Mouse (Mus musculus): ENCODE measurements around the gene Sp7. TPM values are rescaled to one million over a fixed set of nuclear protein-coding genes. Genes with fewer than 3 reads are reported as not detected.

Sp7 gene
- polyA plus RNA-seq, 2 experiments, result 11.7 to 22.5 TPM

GRCm38 (mm10) chr15:102362648-102363047, 4.3 kb downstream of the Sp7 start:
- DNase-seq (ENCODE audit: low spot score) (no peak), ATAC-seq (ENCODE audit: low FRiP score, low read depth) (peak; percentile 62)
- Histone ChIP-seq H3K9me3 (ENCODE audit: control insufficient read depth, low read length) (no peaks in the 10 kb centered on the region), H3K36me3 (ENCODE audit: control insufficient read depth, insufficient read depth, low read length) (no peaks in the 10 kb centered on the region), H3K27me3 (ENCODE audit: control insufficient read depth, insufficient read depth, low read length) (no peaks in the 10 kb centered on the region), H3K4me2 (replicated peaks; ENCODE audit: low read depth, low read length, severe bottlenecking) (peak overlapping the region; percentile 39), H3K27ac (replicated peaks; ENCODE audit: low read depth, low read length) (no peak overlapping the region; the same call in 1 of the 2 replicates), H3K4me3 (replicated peaks; ENCODE audit: low read length) (no peak overlapping the region), H3K4me1 (ENCODE audit: control insufficient read depth, insufficient read depth, low read length) (peaks cover 26% of the 10 kb centered on the region), H3K9ac (ENCODE audit: low read depth, low read length, severe bottlenecking) (peak overlapping the region; percentile 38; the same call in 1 of the 2 replicates)
- WGBS, result 15% methylated on average over 11 of the region's 14 CpGs
- no peak for TF ChIP-seq POLR2A (IDR thresholded peaks at IDR 0.05; ENCODE audit: borderline replicate concordance, extremely low read depth, insufficient read depth, insufficient read length)

DNA sequence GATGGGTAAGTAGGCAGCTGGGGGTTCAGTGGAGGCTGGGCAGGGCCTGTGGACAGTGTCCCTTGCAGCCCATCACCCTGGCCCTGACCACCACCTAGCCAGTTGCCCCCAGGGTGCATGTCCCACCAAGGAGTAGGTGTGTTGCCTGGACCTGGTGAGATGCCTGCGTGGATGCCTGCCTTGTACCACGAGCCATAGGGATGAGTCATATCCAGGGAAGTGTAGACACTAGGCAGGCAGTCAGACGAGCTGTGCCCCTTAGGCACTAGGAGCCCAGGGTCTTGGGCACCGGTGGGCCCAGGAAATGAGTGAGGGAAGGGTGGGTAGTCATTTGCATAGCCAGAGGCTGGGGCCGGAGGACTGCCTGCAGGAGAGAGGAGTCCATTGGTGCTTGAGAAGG, 8.1 kb downstream of the Sp7 start:
- Histone ChIP-seq H3K4me1 (ENCODE audit: control insufficient read depth, insufficient read depth, low read length) (peaks cover 38% of the 10 kb centered on the region), H3K9me3 (ENCODE audit: control insufficient read depth, low read length) (no peaks in the 10 kb centered on the region), H3K27ac (replicated peaks; ENCODE audit: low read depth, low read length) (no peak overlapping the region), H3K27me3 (ENCODE audit: control insufficient read depth, insufficient read depth, low read length) (no peaks in the 10 kb centered on the region), H3K9ac (ENCODE audit: low read depth, low read length, severe bottlenecking) (no peak overlapping the region), H3K4me2 (replicated peaks; ENCODE audit: low read depth, low read length, severe bottlenecking) (no peak overlapping the region), H3K36me3 (ENCODE audit: control insufficient read depth, insufficient read depth, low read length) (no peaks in the 10 kb centered on the region), H3K4me3 (replicated peaks; ENCODE audit: low read length) (0 out of 2 replicates have a peak overlapping the region, but pooled peaks have one; percentile 22)
- DNase-seq (ENCODE audit: low spot score), result no peak
- WGBS, result 27% methylated on average over 5 of the region's 5 CpGs
- TF ChIP-seq POLR2A (IDR thresholded peaks at IDR 0.05; ENCODE audit: borderline replicate concordance, extremely low read depth, insufficient read depth, insufficient read length), result no peak
- ATAC-seq (ENCODE audit: low FRiP score, low read depth), result no peak

DNA sequence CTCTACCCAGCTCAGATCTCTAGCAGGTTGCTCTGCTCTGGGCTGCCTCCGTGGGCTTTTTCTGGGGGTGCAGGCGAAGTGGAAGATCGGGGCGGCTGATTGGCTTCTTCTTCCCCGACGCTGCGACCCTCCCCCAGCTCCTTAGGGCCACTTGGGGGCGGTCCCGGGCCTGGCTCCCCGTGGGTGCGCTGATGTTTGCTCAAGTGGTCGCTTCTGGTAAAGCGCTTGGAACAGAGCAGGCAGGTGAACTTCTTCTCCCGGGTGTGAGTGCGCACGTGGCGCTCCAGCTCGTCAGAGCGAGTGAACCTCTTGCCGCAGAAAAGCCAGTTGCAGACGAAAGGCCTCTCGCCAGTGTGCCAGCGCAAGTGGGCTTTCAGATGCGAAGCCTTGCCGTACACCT, 8.9 kb downstream of the Sp7 start:
- Histone ChIP-seq H3K36me3 (ENCODE audit: control insufficient read depth, insufficient read depth, low read length) (no peaks in the 10 kb centered on the region), H3K9ac (ENCODE audit: low read depth, low read length, severe bottlenecking) (no peak overlapping the region), H3K4me3 (replicated peaks; ENCODE audit: low read length) (peak overlapping the region; percentile 22), H3K9me3 (ENCODE audit: control insufficient read depth, low read length) (no peaks in the 10 kb centered on the region), H3K27me3 (ENCODE audit: control insufficient read depth, insufficient read depth, low read length) (no peaks in the 10 kb centered on the region), H3K4me2 (replicated peaks; ENCODE audit: low read depth, low read length, severe bottlenecking) (peak overlapping the region; percentile 39), H3K4me1 (ENCODE audit: control insufficient read depth, insufficient read depth, low read length) (peaks cover 38% of the 10 kb centered on the region), H3K27ac (replicated peaks; ENCODE audit: low read depth, low read length) (0 out of 2 replicates have a peak overlapping the region, but pooled peaks have one; percentile 13)
- no peak for ATAC-seq (ENCODE audit: low FRiP score, low read depth)
- no peak for TF ChIP-seq POLR2A (IDR thresholded peaks at IDR 0.05; ENCODE audit: borderline replicate concordance, extremely low read depth, insufficient read depth, insufficient read length)
- WGBS, result 2% methylated on average over 24 of the region's 25 CpGs
- no peak for DNase-seq (ENCODE audit: low spot score)

GRCm38 (mm10) chr15:102356501-102357325, 10.3 kb downstream of the Sp7 start:
- no peak for DNase-seq (ENCODE audit: low spot score)
- Histone ChIP-seq H3K4me2 (replicated peaks; ENCODE audit: low read depth, low read length, severe bottlenecking) (peak overlapping the region; percentile 97), H3K27ac (replicated peaks; ENCODE audit: low read depth, low read length) (peak overlapping the region; percentile 90), H3K4me3 (replicated peaks; ENCODE audit: low read length) (peak overlapping the region; percentile 52), H3K27me3 (ENCODE audit: control insufficient read depth, insufficient read depth, low read length) (no peaks in the 10 kb centered on the region), H3K9ac (ENCODE audit: low read depth, low read length, severe bottlenecking) (no peak overlapping the region), H3K9me3 (ENCODE audit: control insufficient read depth, low read length) (no peaks in the 10 kb centered on the region), H3K36me3 (ENCODE audit: control insufficient read depth, insufficient read depth, low read length) (no peaks in the 10 kb centered on the region), H3K4me1 (ENCODE audit: control insufficient read depth, insufficient read depth, low read length) (peaks cover 29% of the 10 kb centered on the region)
- TF ChIP-seq POLR2A (IDR thresholded peaks at IDR 0.05; ENCODE audit: borderline replicate concordance, extremely low read depth, insufficient read depth, insufficient read length), result no peak
- WGBS, result 32% methylated on average over 16 of the region's 16 CpGs
- no peak for ATAC-seq (ENCODE audit: low FRiP score, low read depth)

DNA sequence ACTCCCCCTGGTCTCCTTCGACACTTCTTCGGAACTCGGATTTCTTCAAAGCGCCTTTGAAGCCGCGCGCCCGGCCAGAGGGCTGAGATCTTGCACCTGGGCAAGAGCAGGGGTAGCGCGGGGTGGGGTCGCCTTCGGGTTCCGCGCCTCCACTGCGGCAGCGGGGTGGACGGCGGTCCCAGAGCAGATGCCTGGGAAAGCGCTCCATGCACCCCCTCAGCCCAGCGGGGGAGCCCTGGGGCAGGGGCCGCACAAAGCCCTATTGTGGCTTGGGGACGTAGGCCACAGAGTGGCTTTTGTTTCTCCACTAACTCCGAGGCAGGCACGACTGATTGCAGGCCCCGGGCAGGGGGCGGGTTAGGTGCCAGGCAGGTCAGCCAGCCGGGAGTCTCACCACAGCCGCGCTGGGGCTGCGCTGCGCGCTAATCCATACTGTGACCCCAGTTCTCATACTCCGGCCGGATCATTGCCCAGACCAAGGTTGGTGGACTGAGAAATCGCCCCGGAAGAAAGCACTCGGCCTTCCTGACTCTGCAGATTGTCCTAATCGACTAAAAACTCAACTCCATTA, 11.0 kb downstream of the Sp7 start:
- ATAC-seq (ENCODE audit: low FRiP score, low read depth), result peak; percentile 64
- peak overlapping the region; percentile 52 for H3K4me3 ChIP-seq (replicated peaks; ENCODE audit: low read length)
- H3K4me1 ChIP-seq (ENCODE audit: control insufficient read depth, insufficient read depth, low read length), result peaks cover 29% of the 10 kb centered on the region
- H3K36me3 ChIP-seq (ENCODE audit: control insufficient read depth, insufficient read depth, low read length), result no peaks in the 10 kb centered on the region
- H3K9ac ChIP-seq (ENCODE audit: low read depth, low read length, severe bottlenecking), result peak overlapping the region; percentile 81
- no peaks in the 10 kb centered on the region for H3K27me3 ChIP-seq (ENCODE audit: control insufficient read depth, insufficient read depth, low read length)
- H3K4me2 ChIP-seq (replicated peaks; ENCODE audit: low read depth, low read length, severe bottlenecking), result peak overlapping the region; percentile 97
- TF ChIP-seq POLR2A (IDR thresholded peaks at IDR 0.05; ENCODE audit: borderline replicate concordance, extremely low read depth, insufficient read depth, insufficient read length), result no peak
- peak overlapping the region; percentile 90 for H3K27ac ChIP-seq (replicated peaks; ENCODE audit: low read depth, low read length)
- 2% methylated on average over 38 of the region's 38 CpGs for WGBS
- no peaks in the 10 kb centered on the region for H3K9me3 ChIP-seq (ENCODE audit: control insufficient read depth, low read length)
- no peak for DNase-seq (ENCODE audit: low spot score)
